Mouse (Mus musculus): Measurements from ENCODE around the gene Gm10283. TPM values are rescaled to one million over a fixed set of nuclear protein-coding genes. Genes with fewer than 3 reads are reported as not detected.

Gene Gm10283
- total RNA-seq, 2 experiments from 2014 or later = not detected

Other genes starting within 250 kb of the Gm10283 start
- gene Aadat, start 2.7 kb upstream of the Gm10283 start, total RNA-seq (2021) = under 1 TPM; 0.31 to 0.99 TPM
- gene Mfap3l, start 129.6 kb upstream of the Gm10283 start, total RNA-seq (2021) = 10 to 100 TPM; 44.7 to 45.9 TPM

Measured in layer of hippocampus, postnatal 14 days (tissue).